Mouse (Mus musculus): ENCODE measurements around the gene Nuak2. TPM values are rescaled to one million over a fixed set of nuclear protein-coding genes. Genes with fewer than 3 reads are reported as not detected.
"Not testable (repeated sequence)": the region's sequence is repeated elsewhere in the genome, so short reads cannot be mapped to it uniquely, and the experiment has no call there.

The Nuak2 gene
- polyA plus RNA-seq, 1 experiment, result 99.9 TPM

DNA sequence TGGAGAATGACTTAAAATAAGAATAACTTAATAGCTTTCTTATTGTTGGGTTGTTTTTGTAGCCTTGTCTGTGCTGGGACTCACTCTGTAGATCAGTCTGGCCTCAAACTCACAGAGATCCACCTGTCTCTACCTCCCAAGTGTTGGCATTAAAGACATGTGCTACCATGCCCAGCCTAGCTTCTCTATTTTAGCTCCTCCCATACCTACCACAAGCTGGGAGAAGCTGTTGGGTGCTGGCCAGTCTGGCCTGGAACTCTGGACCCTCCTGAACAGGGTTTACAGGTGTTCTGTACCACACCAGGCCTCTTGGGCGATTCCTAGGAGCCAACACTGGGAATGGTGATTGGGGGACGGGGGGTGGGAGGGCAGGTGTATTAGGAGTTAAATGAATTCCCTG, 27.3 kb downstream of the Nuak2 start:
- Histone ChIP-seq H3K4me1 (ENCODE audit: control insufficient read depth, insufficient read depth, insufficient read length, low read length) (peaks cover 25% of the 10 kb centered on the region), H3K27me3 (ENCODE audit: control insufficient read depth, insufficient read depth, low read length) (no peaks in the 10 kb centered on the region), H3K4me3 (ENCODE audit: low read depth, low read length) (no peak overlapping the region), H3K36me3 (ENCODE audit: control insufficient read depth, insufficient read depth, low read length) (no peaks in the 10 kb centered on the region), H3K27ac (ENCODE audit: insufficient read depth, low read depth, low read length) (0 out of 2 replicates have a peak overlapping the region, but pooled peaks have one; percentile 9)
- WGBS, result 84% methylated on average over 2 of the region's 2 CpGs
- TF ChIP-seq CTCF (IDR thresholded peaks at IDR 0.05; ENCODE audit: extremely low read depth, insufficient read length, insufficient replicate concordance, low read depth, low read length), result no peak
- TF ChIP-seq POLR2A (IDR thresholded peaks at IDR 0.05; ENCODE audit: low read depth, low read length), result no peak

DNA sequence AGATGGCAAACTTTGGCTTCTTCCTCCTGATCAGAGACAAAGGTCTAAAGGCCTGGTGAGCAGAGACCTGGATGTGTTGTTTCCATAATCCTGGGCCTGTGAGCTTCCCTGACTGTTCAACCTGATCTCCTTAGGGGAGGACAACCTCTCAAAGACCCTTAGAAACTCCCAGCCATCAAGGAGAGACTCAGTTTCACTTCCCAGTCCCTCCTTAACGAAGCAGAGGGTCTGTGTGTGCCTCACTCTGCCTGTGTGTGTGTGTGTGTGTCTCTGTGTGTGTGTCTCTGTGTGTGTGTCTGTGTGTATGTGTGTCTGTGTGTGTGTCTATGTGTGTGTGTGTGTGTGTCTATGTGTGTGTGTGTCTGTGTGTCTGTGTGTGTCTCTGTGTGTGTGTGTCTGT, 27.7 kb downstream of the Nuak2 start:
- Histone ChIP-seq H3K4me1 (ENCODE audit: control insufficient read depth, insufficient read depth, insufficient read length, low read length) (peaks cover 20% of the 10 kb centered on the region), H3K4me3 (ENCODE audit: low read depth, low read length) (no peak overlapping the region), H3K36me3 (ENCODE audit: control insufficient read depth, insufficient read depth, low read length) (no peaks in the 10 kb centered on the region), H3K27ac (ENCODE audit: insufficient read depth, low read depth, low read length) (no peak overlapping the region), H3K27me3 (ENCODE audit: control insufficient read depth, insufficient read depth, low read length) (no peaks in the 10 kb centered on the region)
- TF ChIP-seq CTCF (IDR thresholded peaks at IDR 0.05; ENCODE audit: extremely low read depth, insufficient read length, insufficient replicate concordance, low read depth, low read length) (no peak), POLR2A (IDR thresholded peaks at IDR 0.05; ENCODE audit: low read depth, low read length) (no peak)
- 93% methylated on average over 1 of the region's 1 CpGs for WGBS

GRCm38 (mm10) chr1:132345514-132345913, 29.6 kb downstream of the Nuak2 start:
- TF ChIP-seq POLR2A (IDR thresholded peaks at IDR 0.05; ENCODE audit: low read depth, low read length) (no peak), CTCF (IDR thresholded peaks at IDR 0.05; ENCODE audit: extremely low read depth, insufficient read length, insufficient replicate concordance, low read depth, low read length) (no peak)
- 88% methylated on average over 4 of the region's 4 CpGs for WGBS
- Histone ChIP-seq H3K36me3 (ENCODE audit: control insufficient read depth, insufficient read depth, low read length) (no peaks in the 10 kb centered on the region), H3K27me3 (ENCODE audit: control insufficient read depth, insufficient read depth, low read length) (no peaks in the 10 kb centered on the region), H3K4me1 (ENCODE audit: control insufficient read depth, insufficient read depth, insufficient read length, low read length) (peaks cover 17% of the 10 kb centered on the region), H3K27ac (ENCODE audit: insufficient read depth, low read depth, low read length) (no peak overlapping the region), H3K4me3 (ENCODE audit: low read depth, low read length) (no peak overlapping the region)

GRCm38 (mm10) chr1:132346134-132346851, 30.4 kb downstream of the Nuak2 start:
- H3K4me1 ChIP-seq (ENCODE audit: control insufficient read depth, insufficient read depth, insufficient read length, low read length), result peaks cover 17% of the 10 kb centered on the region
- TF ChIP-seq CTCF (IDR thresholded peaks at IDR 0.05; ENCODE audit: extremely low read depth, insufficient read length, insufficient replicate concordance, low read depth, low read length), result no peak
- no peak for TF ChIP-seq POLR2A (IDR thresholded peaks at IDR 0.05; ENCODE audit: low read depth, low read length)
- no peak overlapping the region for H3K4me3 ChIP-seq (ENCODE audit: low read depth, low read length)
- H3K36me3 ChIP-seq (ENCODE audit: control insufficient read depth, insufficient read depth, low read length), result no peaks in the 10 kb centered on the region
- 82% methylated on average over 12 of the region's 12 CpGs for WGBS
- H3K27ac ChIP-seq (ENCODE audit: insufficient read depth, low read depth, low read length), result no peak overlapping the region
- H3K27me3 ChIP-seq (ENCODE audit: control insufficient read depth, insufficient read depth, low read length), result no peaks in the 10 kb centered on the region

- no peak overlapping the region for H3K27ac ChIP-seq (ENCODE audit: insufficient read depth, low read depth, low read length)
- H3K4me3 ChIP-seq (ENCODE audit: low read depth, low read length), result no peak overlapping the region
- no peaks in the 10 kb centered on the region for H3K27me3 ChIP-seq (ENCODE audit: control insufficient read depth, insufficient read depth, low read length)
- no peaks in the 10 kb centered on the region for H3K36me3 ChIP-seq (ENCODE audit: control insufficient read depth, insufficient read depth, low read length)
- H3K4me1 ChIP-seq (ENCODE audit: control insufficient read depth, insufficient read depth, insufficient read length, low read length), result peaks cover 13% of the 10 kb centered on the region
- TF ChIP-seq POLR2A (IDR thresholded peaks at IDR 0.05; ENCODE audit: low read depth, low read length), result no peak
- no peak for TF ChIP-seq CTCF (IDR thresholded peaks at IDR 0.05; ENCODE audit: extremely low read depth, insufficient read length, insufficient replicate concordance, low read depth, low read length)
Measured at GRCm38 (mm10) chr1:132346951-132347350, 31.0 kb downstream of the Nuak2 start.

- Histone ChIP-seq H3K4me1 (ENCODE audit: control insufficient read depth, insufficient read depth, insufficient read length, low read length) (0 out of 2 replicates have a peak, but pooled peaks cover 3% of the 10 kb centered on the region), H3K36me3 (ENCODE audit: control insufficient read depth, insufficient read depth, low read length) (no peaks in the 10 kb centered on the region), H3K4me3 (ENCODE audit: low read depth, low read length) (no peak overlapping the region), H3K27ac (ENCODE audit: insufficient read depth, low read depth, low read length) (no peak overlapping the region), H3K27me3 (ENCODE audit: control insufficient read depth, insufficient read depth, low read length) (no peaks in the 10 kb centered on the region)
- TF ChIP-seq POLR2A (IDR thresholded peaks at IDR 0.05; ENCODE audit: low read depth, low read length), result no peak
- TF ChIP-seq CTCF (IDR thresholded peaks at IDR 0.05; ENCODE audit: extremely low read depth, insufficient read length, insufficient replicate concordance, low read depth, low read length), result no peak
- WGBS, result 86% methylated on average over 5 of the region's 5 CpGs
Measured at GRCm38 (mm10) chr1:132348401-132348800, 32.5 kb downstream of the Nuak2 start.

- not testable (repeated sequence) for H3K4me1 ChIP-seq (ENCODE audit: control insufficient read depth, insufficient read depth, insufficient read length, low read length)
Measured at GRCm38 (mm10) chr1:132349049-132349448, 33.1 kb downstream of the Nuak2 start.

GRCm38 (mm10) chr1:132349601-132350000, 33.7 kb downstream of the Nuak2 start:
- not testable (repeated sequence) for H3K4me3 ChIP-seq (ENCODE audit: low read depth, low read length); H3K27ac ChIP-seq (ENCODE audit: insufficient read depth, low read depth, low read length); H3K27me3 ChIP-seq (ENCODE audit: control insufficient read depth, insufficient read depth, low read length); H3K4me1 ChIP-seq (ENCODE audit: control insufficient read depth, insufficient read depth, insufficient read length, low read length); H3K36me3 ChIP-seq (ENCODE audit: control insufficient read depth, insufficient read depth, low read length)
- 75% methylated on average over 3 of the region's 3 CpGs for WGBS

More at GRCm38 (mm10) chr1:132349049-132349448, 33.1 kb downstream of the Nuak2 start:
- not testable (repeated sequence) for H3K36me3 ChIP-seq (ENCODE audit: control insufficient read depth, insufficient read depth, low read length); H3K27ac ChIP-seq (ENCODE audit: insufficient read depth, low read depth, low read length); H3K27me3 ChIP-seq (ENCODE audit: control insufficient read depth, insufficient read depth, low read length); H3K4me3 ChIP-seq (ENCODE audit: low read depth, low read length)
